Comparison of ENCODE assay signal across 16 mouse cellular contexts in the genomic region with DNA sequence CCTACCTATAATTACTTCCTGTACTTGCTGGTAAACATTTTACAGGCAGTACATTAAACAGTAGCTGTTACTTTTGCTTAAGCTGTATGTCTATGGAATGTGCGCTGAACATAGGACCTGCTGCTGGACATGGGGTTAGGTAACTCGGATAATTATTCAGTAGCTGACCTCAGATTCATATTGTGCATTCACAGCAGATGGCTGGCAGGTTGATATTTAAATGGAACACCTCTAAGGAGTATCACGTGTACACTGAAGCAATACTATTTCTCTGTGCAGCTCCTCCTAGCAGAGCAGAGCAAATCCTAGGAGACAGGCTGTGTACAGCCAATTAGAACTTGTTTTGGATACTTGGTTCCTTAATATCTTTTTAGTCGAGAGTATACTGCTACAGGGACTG.
"Had no signal": no experiment of that assay in that cellular context is flagged by ENCODE, and none has a peak within 500 bp of the region (broad histone marks: within the 10 kb centered on the region; RNA-seq: fewer than 3 reads in every experiment).

No protein-coding gene starts in this region.

- H3K27ac ChIP-seq: midbrain, embryonic 10.5 days; midbrain, embryonic 12.5 days; neural tube, embryonic 13.5 days; neural tube, embryonic 15.5 days; stomach, embryonic 15.5 days; stomach, postnatal 0 days had no signal

- H3K4me3 ChIP-seq: midbrain, embryonic 10.5 days; midbrain, embryonic 12.5 days; myocyte; neural tube, embryonic 13.5 days; neural tube, embryonic 15.5 days; stomach, embryonic 15.5 days had no signal

- H3K27me3 ChIP-seq: midbrain, embryonic 12.5 days; neural tube, embryonic 13.5 days; neural tube, embryonic 15.5 days; stomach, embryonic 15.5 days had no signal

- H3K9me3 ChIP-seq: midbrain, embryonic 10.5 days; midbrain, embryonic 12.5 days; neural tube, embryonic 13.5 days; neural tube, embryonic 15.5 days; stomach, embryonic 15.5 days had no signal

- H3K4me2 ChIP-seq: lung, embryonic 14.5 days; midbrain, embryonic 12.5 days; neural tube, embryonic 13.5 days; neural tube, embryonic 15.5 days; stomach, embryonic 15.5 days had no signal

- ATAC-seq: midbrain, embryonic 16.5 days had no signal

- H3K9ac ChIP-seq: lung, embryonic 14.5 days; midbrain, embryonic 12.5 days; neural tube, embryonic 13.5 days; neural tube, embryonic 15.5 days; stomach, embryonic 15.5 days had no signal

- DNase-seq: lung, embryonic 14.5 days; lung, postnatal 10 days; lung, postnatal 4 days; retina, postnatal 1 day; right cerebral cortex, adult 18-20 months; thymus, adult 2 months; thymus, postnatal 25 days; thymus, postnatal 4 days had no signal

- H3K4me1 ChIP-seq: midbrain, embryonic 10.5 days; midbrain, embryonic 12.5 days; neural tube, embryonic 13.5 days; neural tube, embryonic 15.5 days; stomach, embryonic 15.5 days had no signal
